Mouse (Mus musculus) kidney, embryonic 16.5 days (tissue): ENCODE measurements at regions not wholly inside any gene's neighbourhood (a gene's known extent, or its start where the extent isn't known, plus 50 kb on each side); places are given as distances from the start of the nearest gene placed in this dataset.

ENCODE experiments used
- ATAC-seq: fragments of 200-750 bp; cut with Nextera tagmentation; 2 replicates; pipeline ENCODE4 v1.8.0; 2017; ENCODE audit warnings: moderate TSS enrichment; ENCODE audit not compliant: low FRiP score, low TSS enrichment
- H3K27ac ChIP-seq: fragments of 300-500 bp; sonication (generic); 2 replicates; pipeline ENCODE4 v1.5.1; 2014; ENCODE audit warnings: low read length
- H3K27me3 ChIP-seq: fragments of 300-500 bp; sonication (generic); 2 replicates; pipeline ENCODE4 v1.6.1; 2014; ENCODE audit warnings: low read length, control low read depth, mixed read lengths; ENCODE audit not compliant: insufficient read depth
- H3K36me3 ChIP-seq: fragments of 300-500 bp; sonication (generic); 2 replicates; pipeline ENCODE4 v1.6.1; 2014; ENCODE audit warnings: low read length, control low read depth, mixed read lengths; ENCODE audit not compliant: insufficient read depth
- H3K4me1 ChIP-seq: fragments of 300-500 bp; sonication (generic); 2 replicates; pipeline ENCODE4 v1.6.1; 2014; ENCODE audit warnings: low read length, control low read depth, mixed read lengths; ENCODE audit not compliant: insufficient read depth
- H3K4me2 ChIP-seq: fragments of 300-500 bp; sonication (generic); replicated peaks from 2 replicates; pipeline ENCODE4 v1.6.1; 2014; ENCODE audit warnings: low read depth, low read length
- H3K4me3 ChIP-seq: fragments of 300-500 bp; sonication (generic); 2 replicates; pipeline ENCODE4 v1.5.1; 2014; ENCODE audit warnings: mild to moderate bottlenecking, low read length
- H3K9ac ChIP-seq: fragments of 300-500 bp; sonication (generic); replicated peaks from 2 replicates; pipeline ENCODE4 v1.6.1; 2014; ENCODE audit warnings: low read length
- H3K9me3 ChIP-seq: fragments of 300-500 bp; sonication (generic); 2 replicates; pipeline ENCODE4 v1.6.1; 2016; ENCODE audit warnings: low read length, control low read depth
- WGBS: fragments of 180-500 bp; shearing (Covaris S2); extraction: QIAGEN DNeasy Blood & Tissue Kit; methylation state at CpG from one replicate; pipeline ENCODE4 v1.1.7; 2014; 5-methylcytosine and 5-hydroxymethylcytosine counted together

DNA sequence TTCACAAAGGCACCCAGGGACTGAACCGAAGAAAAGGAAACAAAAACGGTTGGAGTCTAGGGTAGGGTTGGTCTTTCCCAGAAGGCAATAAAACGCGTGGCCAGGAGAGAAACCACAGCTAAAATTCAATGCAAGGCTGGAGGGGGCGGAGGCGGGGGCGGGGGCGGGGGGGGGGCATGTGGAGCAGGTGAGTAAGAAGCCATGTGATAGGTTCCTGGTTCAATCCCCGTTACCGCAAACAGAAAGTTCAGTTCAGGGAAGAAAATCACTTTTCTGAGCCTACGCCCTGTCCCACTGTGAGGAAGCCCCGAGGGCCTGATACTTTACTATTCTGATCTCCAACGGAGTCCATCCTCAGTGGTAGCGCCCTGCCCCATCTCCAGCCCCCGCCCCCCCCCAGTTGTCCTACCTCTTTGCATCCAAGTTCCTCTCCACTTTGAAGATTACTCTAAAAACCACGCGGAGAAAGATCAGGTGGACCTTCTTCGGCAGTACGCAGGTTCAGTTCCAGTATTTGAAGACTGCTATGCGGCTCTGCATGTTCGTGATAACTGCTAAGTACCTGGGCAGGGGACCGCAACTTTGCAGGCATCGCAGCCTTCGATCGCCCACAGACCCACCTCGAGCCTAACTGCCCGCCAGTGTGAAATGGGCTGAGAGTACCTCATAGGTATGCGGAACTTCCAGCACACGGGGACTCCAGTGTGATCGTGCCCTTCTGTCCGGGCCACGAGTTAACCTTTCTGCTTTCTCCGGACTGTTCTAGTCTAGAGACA, 577.7 kb upstream of the Gm10131 start:
- Histone ChIP-seq H3K9me3 (no peaks in the 10 kb centered on the region), H3K4me3 (peak overlapping the region; percentile 32), H3K9ac (0 out of 2 replicates have a peak overlapping the region, but pooled peaks have one; percentile 25), H3K36me3 (no peaks in the 10 kb centered on the region), H3K27me3 (peaks cover 3% of the 10 kb centered on the region; the same call in 1 of the 2 replicates), H3K27ac (no peak overlapping the region), H3K4me2 (peak overlapping the region; percentile 47), H3K4me1 (peaks cover 5% of the 10 kb centered on the region; the same call in 1 of the 2 replicates)
- ATAC-seq, result 0 out of 2 replicates have a peak, but pooled peaks have one; percentile 51
- WGBS, result 14% methylated on average over 33 of the region's 33 CpGs

DNA sequence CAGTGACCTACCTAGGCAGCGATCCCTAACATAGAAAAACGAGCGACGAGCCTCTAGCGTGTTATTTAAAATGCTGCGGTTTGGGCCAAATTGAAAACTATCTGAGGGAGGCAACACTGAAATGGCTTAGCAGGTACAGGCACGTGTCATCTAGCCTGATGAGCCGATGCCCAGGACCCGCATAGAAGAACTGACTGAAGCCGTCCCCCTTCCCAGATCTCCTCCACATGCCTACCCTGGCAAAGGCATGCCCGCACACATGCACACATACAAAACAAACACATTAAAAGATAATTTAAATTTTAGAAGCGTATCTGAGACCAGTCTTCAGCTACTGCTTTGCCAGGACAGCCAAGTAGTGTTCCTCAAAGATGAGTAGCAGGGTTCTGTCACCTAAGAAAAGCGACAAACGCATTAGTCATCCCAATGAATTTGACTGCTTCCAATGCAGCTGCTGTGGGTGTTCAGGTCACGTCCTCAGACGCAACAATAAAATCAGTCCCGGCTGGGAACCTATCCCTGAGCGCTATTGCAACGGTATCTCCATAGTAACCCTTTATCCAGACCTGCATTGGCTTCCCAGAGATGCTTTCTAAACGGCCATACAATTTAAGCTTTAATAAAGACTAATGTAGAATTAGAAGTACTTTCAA, 577.0 kb upstream of the Gm10131 start:
- Histone ChIP-seq H3K27me3 (peaks cover 3% of the 10 kb centered on the region; the same call in 1 of the 2 replicates), H3K4me3 (peak overlapping the region; percentile 32; the same call in 1 of the 2 replicates), H3K4me2 (peak overlapping the region; percentile 47), H3K9me3 (no peaks in the 10 kb centered on the region), H3K27ac (no peak overlapping the region), H3K9ac (no peak overlapping the region), H3K36me3 (no peaks in the 10 kb centered on the region), H3K4me1 (peaks cover 5% of the 10 kb centered on the region; the same call in 1 of the 2 replicates)
- no peak for ATAC-seq
- 64% methylated on average over 20 of the region's 20 CpGs for WGBS

DNA sequence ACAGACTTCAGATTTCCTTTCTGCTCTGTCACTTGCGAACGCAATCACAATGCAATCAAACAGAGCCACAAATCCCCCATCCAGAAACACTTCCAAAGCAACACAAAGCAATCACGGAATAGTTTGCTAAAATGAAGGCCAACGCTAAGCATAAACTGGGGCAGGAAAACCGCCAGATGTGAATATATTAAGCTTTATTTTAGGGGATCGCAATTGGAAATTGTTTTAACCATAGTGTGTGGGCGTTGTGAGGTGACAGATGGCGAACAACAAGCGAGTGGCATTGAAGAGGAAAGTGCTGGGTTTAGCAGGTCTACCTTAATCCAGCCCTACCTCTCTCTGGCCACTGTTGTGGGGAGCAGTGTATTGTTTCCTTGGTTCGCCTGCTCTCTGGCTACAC, 574.8 kb upstream of the Gm10131 start:
- ATAC-seq, result no peak
- Histone ChIP-seq H3K9ac (no peak overlapping the region), H3K36me3 (no peaks in the 10 kb centered on the region), H3K27me3 (peaks cover 3% of the 10 kb centered on the region; the same call in 1 of the 2 replicates), H3K4me1 (peaks cover 5% of the 10 kb centered on the region; the same call in 1 of the 2 replicates), H3K4me3 (no peak overlapping the region), H3K4me2 (no peak overlapping the region), H3K27ac (no peak overlapping the region), H3K9me3 (no peaks in the 10 kb centered on the region)
- 86% methylated on average over 10 of the region's 10 CpGs for WGBS

DNA sequence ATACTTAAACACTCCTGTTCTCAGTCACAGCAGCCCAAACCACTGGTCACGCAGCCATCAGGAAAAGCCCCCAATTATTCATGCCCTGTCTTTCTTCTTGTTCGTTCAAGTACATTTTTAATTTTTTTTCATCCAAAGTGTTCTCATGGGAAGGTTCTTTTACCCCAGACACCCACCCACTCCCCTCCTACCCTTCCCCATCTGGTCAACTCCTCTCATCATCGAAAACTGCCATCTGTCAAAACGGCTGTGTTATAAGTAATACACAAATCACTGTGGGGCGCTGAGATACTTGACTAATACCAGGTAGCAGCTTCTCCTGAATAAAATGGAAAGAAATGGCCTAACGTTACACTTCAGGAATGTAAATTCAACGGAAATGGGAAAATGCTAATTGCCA, 573.1 kb upstream of the Gm10131 start:
- H3K9me3 ChIP-seq, result no peaks in the 10 kb centered on the region
- H3K9ac ChIP-seq, result no peak overlapping the region
- no peak overlapping the region for H3K27ac ChIP-seq
- H3K4me3 ChIP-seq, result no peak overlapping the region
- peaks cover 8% of the 10 kb centered on the region; the same call in 1 of the 2 replicates for H3K4me1 ChIP-seq
- peaks cover 3% of the 10 kb centered on the region; the same call in 1 of the 2 replicates for H3K27me3 ChIP-seq
- H3K36me3 ChIP-seq, result no peaks in the 10 kb centered on the region
- WGBS, result 78% methylated on average over 7 of the region's 7 CpGs
- no peak for ATAC-seq
- H3K4me2 ChIP-seq, result no peak overlapping the region

DNA sequence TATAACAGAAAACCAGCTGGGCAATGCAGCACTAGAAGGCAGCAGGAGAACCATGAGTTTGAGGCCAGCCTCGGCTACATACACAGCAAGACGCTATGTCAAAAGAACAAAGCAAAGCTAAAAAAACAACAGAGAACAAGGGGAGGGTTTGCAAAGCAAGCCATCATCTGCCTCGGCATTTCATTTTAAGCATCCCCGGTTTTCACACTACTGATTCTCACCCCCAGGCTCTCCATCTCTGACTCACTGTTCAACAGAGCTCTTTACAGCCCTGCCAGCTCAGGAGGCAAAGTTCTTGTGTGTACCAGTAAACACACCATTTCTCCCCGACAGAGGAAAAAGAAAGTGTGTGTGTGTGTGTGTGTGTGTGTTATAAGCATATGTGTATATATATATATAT, 571.6 kb upstream of the Gm10131 start:
- Histone ChIP-seq H3K27ac (no peak overlapping the region), H3K4me2 (no peak overlapping the region), H3K36me3 (no peaks in the 10 kb centered on the region), H3K4me3 (no peak overlapping the region), H3K9me3 (no peaks in the 10 kb centered on the region), H3K4me1 (0 out of 2 replicates have a peak, but pooled peaks cover 3% of the 10 kb centered on the region), H3K27me3 (no peaks in the 10 kb centered on the region), H3K9ac (no peak overlapping the region)
- 86% methylated on average over 5 of the region's 5 CpGs for WGBS
- ATAC-seq, result no peak

DNA sequence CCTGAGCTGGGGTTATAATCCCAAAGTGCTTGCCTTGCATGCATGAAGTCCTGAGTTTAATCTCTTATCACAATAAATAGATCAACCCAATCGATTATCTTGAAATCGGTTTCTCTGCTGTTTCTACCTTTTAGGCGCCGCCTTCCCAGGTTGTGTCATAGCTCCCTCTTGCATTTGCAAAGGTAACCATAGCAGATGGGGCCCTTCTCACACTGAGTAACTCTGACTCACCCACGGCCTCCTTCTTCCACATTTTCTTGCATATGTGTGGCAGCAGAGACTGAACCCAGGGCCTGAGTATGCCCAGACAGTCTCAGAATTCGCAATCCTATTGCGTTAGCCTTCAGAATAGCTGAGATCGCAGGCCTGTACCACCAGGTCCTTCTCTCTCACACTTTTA, 570.7 kb upstream of the Gm10131 start:
- Histone ChIP-seq H3K36me3 (no peaks in the 10 kb centered on the region), H3K4me3 (no peak overlapping the region), H3K9me3 (no peaks in the 10 kb centered on the region), H3K9ac (no peak overlapping the region), H3K27me3 (no peaks in the 10 kb centered on the region), H3K4me2 (no peak overlapping the region), H3K27ac (no peak overlapping the region), H3K4me1 (0 out of 2 replicates have a peak, but pooled peaks cover 3% of the 10 kb centered on the region)
- ATAC-seq, result no peak
- 93% methylated on average over 8 of the region's 8 CpGs for WGBS

DNA sequence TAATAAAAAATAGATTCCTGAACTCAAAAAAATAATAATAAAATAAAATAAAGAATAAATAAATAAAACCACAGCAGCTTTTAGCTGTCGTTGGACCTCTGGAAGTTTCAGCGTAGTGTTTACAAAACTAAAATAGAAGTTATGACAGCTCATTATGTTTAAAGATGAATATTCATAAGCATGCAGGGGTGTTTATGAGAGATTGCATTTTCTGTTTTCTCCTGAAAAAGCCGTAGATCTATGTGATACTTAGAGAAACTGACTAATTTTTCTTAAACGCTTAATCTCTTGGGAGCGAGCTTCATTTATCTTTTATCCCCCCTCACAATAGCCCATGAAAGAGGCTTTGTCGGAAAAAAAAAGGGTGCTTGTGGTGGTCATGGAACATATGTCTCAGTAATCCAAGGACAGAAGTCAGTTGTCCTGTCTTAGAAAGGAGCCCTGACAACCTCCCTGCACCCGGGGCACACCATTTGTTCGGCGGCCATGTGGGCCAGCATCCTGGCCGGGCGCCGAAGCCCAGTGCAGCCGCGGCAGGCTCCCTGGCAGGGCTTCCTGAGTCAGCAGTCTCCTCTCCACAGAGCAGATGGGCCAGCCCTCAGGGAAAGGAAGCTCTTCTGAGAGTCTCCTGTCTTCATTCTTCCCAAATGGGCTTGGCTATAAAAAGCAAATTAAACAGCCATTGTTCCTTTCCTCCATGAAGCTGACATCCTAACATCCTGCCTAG, 568.2 kb upstream of the Gm10131 start:
- Histone ChIP-seq H3K27ac (peak overlapping the region; percentile 11; the same call in 1 of the 2 replicates), H3K4me1 (0 out of 2 replicates have a peak, but pooled peaks cover 3% of the 10 kb centered on the region), H3K4me3 (no peak overlapping the region), H3K9ac (peak overlapping the region; percentile 18; the same call in 1 of the 2 replicates), H3K27me3 (no peaks in the 10 kb centered on the region), H3K36me3 (no peaks in the 10 kb centered on the region), H3K9me3 (no peaks in the 10 kb centered on the region), H3K4me2 (peak overlapping the region; percentile 26)
- peak; percentile 54; the same call in 1 of the 2 replicates for ATAC-seq
- 28% methylated on average over 14 of the region's 14 CpGs for WGBS

DNA sequence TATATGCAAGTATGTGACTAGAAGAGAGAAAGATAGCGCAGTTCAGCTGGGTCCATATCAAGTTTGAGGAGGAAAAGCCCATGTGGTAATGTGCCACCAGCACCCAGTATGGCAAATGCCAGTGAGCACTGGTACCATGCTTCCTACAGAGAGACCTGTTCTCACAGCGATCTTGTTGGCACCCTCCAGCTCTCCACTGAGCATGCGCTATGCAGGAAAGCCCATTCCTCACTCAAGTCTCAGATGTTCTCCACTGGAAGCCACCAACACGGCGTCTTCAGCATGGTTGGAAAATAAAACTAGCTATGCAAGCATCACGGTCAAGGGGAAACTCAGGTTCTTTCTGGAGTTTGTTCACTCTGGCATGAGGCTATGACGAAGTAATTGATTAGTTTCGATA, 567.3 kb upstream of the Gm10131 start:
- H3K27ac ChIP-seq, result no peak overlapping the region
- no peak overlapping the region for H3K9ac ChIP-seq
- no peaks in the 10 kb centered on the region for H3K27me3 ChIP-seq
- WGBS, result 97% methylated on average over 8 of the region's 8 CpGs
- no peak overlapping the region for H3K4me3 ChIP-seq
- H3K4me2 ChIP-seq, result no peak overlapping the region
- no peaks in the 10 kb centered on the region for H3K9me3 ChIP-seq
- H3K4me1 ChIP-seq, result 0 out of 2 replicates have a peak, but pooled peaks cover 3% of the 10 kb centered on the region
- no peak for ATAC-seq
- H3K36me3 ChIP-seq, result no peaks in the 10 kb centered on the region

DNA sequence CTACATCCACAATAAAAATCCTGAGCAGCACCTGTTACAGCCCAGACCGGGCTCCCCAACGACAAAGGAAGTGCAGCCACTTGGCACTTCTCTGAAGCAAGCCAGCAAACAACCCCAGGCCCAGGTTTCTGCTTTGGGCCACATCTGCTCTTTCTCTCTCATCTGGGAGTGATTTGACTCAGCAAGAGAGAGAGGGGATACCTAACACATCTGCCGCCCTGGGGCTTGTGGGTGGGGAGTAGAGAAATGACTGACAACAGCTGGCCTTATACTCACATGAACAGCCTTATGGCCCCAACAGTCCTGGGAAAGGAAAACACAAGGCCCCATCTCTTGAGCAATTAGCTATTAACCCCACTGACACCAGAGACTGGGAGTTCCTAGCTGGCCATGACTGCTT, 560.2 kb upstream of the Gm10131 start:
- 4% methylated on average over 3 of the region's 3 CpGs for WGBS
- Histone ChIP-seq H3K27me3 (no peaks in the 10 kb centered on the region), H3K4me2 (no peak overlapping the region), H3K27ac (no peak overlapping the region), H3K36me3 (no peaks in the 10 kb centered on the region), H3K9me3 (no peaks in the 10 kb centered on the region), H3K4me1 (peaks cover 8% of the 10 kb centered on the region), H3K4me3 (no peak overlapping the region), H3K9ac (no peak overlapping the region)
- peak; percentile 39; the same call in 1 of the 2 replicates for ATAC-seq
